13 mouse cellular contexts compared by ENCODE assay signal in genomic region chr2:33974737-33975422, GRCm38 (mm10).
A peak's percentile ranks its signal among the peaks of the same experiment; 100 is the strongest.
DNase-seq lines count a peak whose midpoint lies in the region; ATAC-seq and TF ChIP-seq lines count a peak whose summit lies in the region.
"Had no signal": no experiment of that assay in that cellular context is flagged by ENCODE, and none has a peak within 500 bp of the region (broad histone marks: within the 10 kb centered on the region; RNA-seq: fewer than 3 reads in every experiment).

No protein-coding gene starts in this region.

- WGBS in hindbrain, embryonic 13.5 days: 38% methylated on average over 15 of the region's 15 CpGs
- 53% methylated on average over 15 of the region's 15 CpGs for whole genome bisulfite sequencing in midbrain, embryonic 13.5 days
- WGBS in kidney, embryonic 14.5 days: 74% methylated on average over 15 of the region's 15 CpGs

- 0 out of 2 replicates have a peak, but pooled peaks cover 5% of the 10 kb centered on the region for H3K9me3 ChIP-seq in hindbrain, embryonic 13.5 days
- no peaks in the 10 kb centered on the region for H3K9me3 ChIP-seq in midbrain, embryonic 13.5 days
- H3K9me3 ChIP-seq in kidney, embryonic 14.5 days (ENCODE audit: control insufficient read depth, low read length): no peaks in the 10 kb centered on the region
- H3K9me3 ChIP-seq: embryonic facial prominence, embryonic 13.5 days; intestine, embryonic 15.5 days; liver, embryonic 12.5 days; megakaryocyte, embryonic 14.5 days had no signal

- H3K27me3 ChIP-seq in hindbrain, embryonic 13.5 days: 0 out of 2 replicates have a peak, but pooled peaks cover 4% of the 10 kb centered on the region
- H3K27me3 ChIP-seq in midbrain, embryonic 13.5 days: no peaks in the 10 kb centered on the region
- H3K27me3 ChIP-seq in kidney, embryonic 14.5 days (ENCODE audit: control insufficient read depth, insufficient read depth, low read length): no peaks in the 10 kb centered on the region
- H3K27me3 ChIP-seq: embryonic facial prominence, embryonic 13.5 days; intestine, embryonic 15.5 days; liver, embryonic 12.5 days had no signal

- intact Hi-C loops in heart, postnatal 25 days (cut with DNase I): loop anchor here (5.0 kb wide), 3 partner anchors 153 to 542 kb away; no protein-coding TSS in a partner anchor

- ATAC-seq in hindbrain, embryonic 13.5 days (ENCODE audit: low FRiP score): peak; percentile 29; the same call in 1 of the 2 replicates
- ATAC-seq in midbrain, embryonic 13.5 days: peak; percentile 32
- no peak for ATAC-seq in megakaryocyte, adult 5-6 weeks (ENCODE audit: poor library complexity, severe bottlenecking)
- no peak for ATAC-seq in kidney, embryonic 14.5 days (ENCODE audit: low FRiP score, low TSS enrichment)
- ATAC-seq: intestine, embryonic 15.5 days; liver, embryonic 12.5 days had no signal

- H3K36me3 ChIP-seq in hindbrain, embryonic 13.5 days: no peaks in the 10 kb centered on the region
- no peaks in the 10 kb centered on the region for H3K36me3 ChIP-seq in midbrain, embryonic 13.5 days
- no peaks in the 10 kb centered on the region for H3K36me3 ChIP-seq in kidney, embryonic 14.5 days (ENCODE audit: control insufficient read depth, insufficient read depth, low read length)
- H3K36me3 ChIP-seq: embryonic facial prominence, embryonic 13.5 days; intestine, embryonic 15.5 days; liver, embryonic 12.5 days had no signal

- peak; percentile 79 for DNase-seq in heart, adult 11 months
- DNase-seq in heart, postnatal 25 days (ENCODE audit: low spot score): no peak
- DNase-seq in brain, embryonic 14.5 days (ENCODE audit: low read depth): peak; percentile 47
- no peak for DNase-seq in spleen, postnatal 36 days (ENCODE audit: low spot score in 2 of 2)

- no peak overlapping the region for H3K4me3 ChIP-seq in hindbrain, embryonic 13.5 days
- no peak overlapping the region for H3K4me3 ChIP-seq in midbrain, embryonic 13.5 days (replicated peaks)
- H3K4me3 ChIP-seq in kidney, embryonic 14.5 days (ENCODE audit: low read length): no peak overlapping the region
- H3K4me3 ChIP-seq: embryonic facial prominence, embryonic 13.5 days; heart, adult 2 months; intestine, embryonic 15.5 days; liver, embryonic 12.5 days; megakaryocyte, embryonic 14.5 days had no signal

- no peak overlapping the region for H3K4me2 ChIP-seq in hindbrain, embryonic 13.5 days
- H3K4me2 ChIP-seq in midbrain, embryonic 13.5 days (replicated peaks): no peak overlapping the region
- H3K4me2 ChIP-seq in kidney, embryonic 14.5 days (replicated peaks; ENCODE audit: low read depth, low read length): no peak overlapping the region
- H3K4me2 ChIP-seq: embryonic facial prominence, embryonic 13.5 days; intestine, embryonic 15.5 days; liver, embryonic 12.5 days had no signal

- peak overlapping the region; percentile 55; the same call in 1 of the 2 replicates for H3K9ac ChIP-seq in hindbrain, embryonic 13.5 days
- H3K9ac ChIP-seq in midbrain, embryonic 13.5 days (replicated peaks): peak overlapping the region; percentile 16; the same call in 1 of the 2 replicates
- H3K9ac ChIP-seq in kidney, embryonic 14.5 days (ENCODE audit: low read depth, low read length): no peak overlapping the region
- H3K9ac ChIP-seq: embryonic facial prominence, embryonic 13.5 days; intestine, embryonic 15.5 days; liver, embryonic 12.5 days had no signal

- no peak for TF ChIP-seq POLR2A in brain, embryonic 14.5 days (IDR thresholded peaks at IDR 0.05; ENCODE audit: borderline replicate concordance, extremely low read depth, insufficient read depth, insufficient read length, poor library complexity, severe bottlenecking)

- peak; percentile 12; the same call in 1 of the 2 replicates for TF ChIP-seq CTCF in brain, embryonic 14.5 days (IDR thresholded peaks at IDR 0.05; ENCODE audit: borderline replicate concordance, extremely low read depth, insufficient read depth, insufficient read length)

- H3K4me1 ChIP-seq in hindbrain, embryonic 13.5 days (replicated peaks): peaks cover 25% of the 10 kb centered on the region
- peaks cover 24% of the 10 kb centered on the region for H3K4me1 ChIP-seq in midbrain, embryonic 13.5 days (replicated peaks)
- H3K4me1 ChIP-seq in kidney, embryonic 14.5 days (ENCODE audit: control insufficient read depth, insufficient read depth, low read length): no peaks in the 10 kb centered on the region
- H3K4me1 ChIP-seq: intestine, embryonic 15.5 days; liver, embryonic 12.5 days had no signal

- peak overlapping the region; percentile 87 for H3K27ac ChIP-seq in hindbrain, embryonic 13.5 days
- H3K27ac ChIP-seq in midbrain, embryonic 13.5 days: peak overlapping the region; percentile 77
- H3K27ac ChIP-seq in kidney, embryonic 14.5 days (ENCODE audit: low read depth, low read length): no peak overlapping the region
- H3K27ac ChIP-seq: embryonic facial prominence, embryonic 13.5 days; heart, adult 2 months; intestine, embryonic 15.5 days; liver, embryonic 12.5 days had no signal

Comparison
In these comparisons a context has a peak if more than half of its experiments do, and no peak if none do; other contexts are left out.
1. DNase-seq: peak in heart, adult 11 months (single experiment) and brain, embryonic 14.5 days (single experiment); none in heart, postnatal 25 days (single experiment) and spleen, postnatal 36 days (0 of 2).
2. ATAC-seq: peak in hindbrain, embryonic 13.5 days (single experiment) and midbrain, embryonic 13.5 days (single experiment); none in megakaryocyte, adult 5-6 weeks (single experiment) and kidney, embryonic 14.5 days (single experiment).